Mouse (Mus musculus) kidney, adult 10 weeks (tissue): Measurements from ENCODE around the gene Idh1. TPM values are rescaled to one million over a fixed set of nuclear protein-coding genes. Genes with fewer than 3 reads are reported as not detected.

Experiments used
- polyA plus RNA-seq: library from polyadenylated mRNA; stranded (reverse); fragments of 350-450 nt; fragmentation: Illumina TruSeq; extraction: RNeasy Lipid Tissue Mini Kit (QIAGEN cat#74804); gene quantifications from one replicate; pipeline ENCODE4 v1.2.3, GENCODE M21; 2014; ENCODE audit warnings: low read depth, low replicate concordance

Idh1 gene
- 1,602 TPM for polyA plus RNA-seq

GRCm38 (mm10) chr1:65186287-65187073 is at the start of gene Idh1, which contains the start of gene Pikfyve:
Idh1 (minus strand) TSS chr1:65186500.
Pikfyve (plus strand) TSS chr1:65186683.

DNA sequence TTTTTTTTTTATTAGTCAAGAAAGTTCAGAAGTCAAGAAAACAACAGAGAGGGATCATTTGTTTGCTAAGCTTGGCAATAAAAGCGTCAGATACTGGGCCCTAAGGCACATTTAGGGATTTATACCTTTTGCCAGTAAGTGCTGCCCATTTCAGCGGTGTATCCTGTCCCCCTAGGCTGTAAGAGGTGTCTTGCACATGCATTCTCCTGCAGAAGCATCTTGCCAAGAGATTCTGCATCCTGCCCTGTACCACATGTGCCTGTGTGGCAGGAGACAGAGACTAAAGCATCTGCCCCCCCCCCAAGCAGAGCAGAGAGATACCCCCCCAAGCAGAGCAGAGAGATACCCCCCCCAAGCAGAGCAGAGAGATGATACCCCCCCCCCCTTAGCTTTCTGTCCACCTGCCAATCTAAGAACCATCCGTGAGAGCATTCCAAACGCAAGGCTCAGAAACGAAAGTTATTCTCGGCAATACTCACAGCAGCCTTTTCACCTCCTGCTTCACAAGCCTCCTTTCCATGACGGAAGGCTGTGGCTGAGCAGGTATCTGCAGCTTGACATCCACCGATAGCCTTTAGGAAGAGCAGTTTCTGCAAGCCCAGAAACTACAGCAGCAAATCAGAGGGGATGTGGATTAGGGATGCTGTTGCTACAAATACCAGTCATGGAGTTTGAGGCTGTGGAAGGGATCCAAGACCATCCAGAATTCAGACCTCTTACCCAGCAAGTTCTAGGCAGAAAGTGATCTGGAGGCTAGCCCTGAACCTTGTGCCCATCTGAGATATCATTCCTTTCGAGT is 63.5 kb downstream of the Idh1 start, which contains the start of gene D630023F18Rik:
TSS of gene D630023F18Rik (minus strand) at position 641 of the 799 bp plus-strand sequence.

GRCm38 (mm10) chr1:65119438-65119837 is 66.9 kb downstream of the Idh1 start, which contains the start of gene Gm28845:
Gm28845 (minus strand) TSS chr1:65119558.

Other genes starting within 250 kb of the Idh1 start
- gene Plekhm3, start 229.7 kb downstream of the Idh1 start, polyA plus RNA-seq = 2.0 TPM
- not detected for gene Akr1cl, start 153.7 kb downstream of the Idh1 start, polyA plus RNA-seq
- gene Cryge, start 135.4 kb downstream of the Idh1 start, polyA plus RNA-seq = not detected
- not detected for gene Crygd, start 123.0 kb downstream of the Idh1 start, polyA plus RNA-seq
- not detected for gene Crygc, start 112.8 kb downstream of the Idh1 start, polyA plus RNA-seq
- gene Crygb, start 104.2 kb downstream of the Idh1 start, polyA plus RNA-seq = not detected
- gene Cryga, start 83.1 kb downstream of the Idh1 start, polyA plus RNA-seq = not detected
- not detected for gene Gm28845, start 66.9 kb downstream of the Idh1 start, polyA plus RNA-seq
- 189 TPM for gene D630023F18Rik, start 63.3 kb downstream of the Idh1 start, polyA plus RNA-seq
- 22.3 TPM for gene Pikfyve, start 183 bp upstream of the Idh1 start, polyA plus RNA-seq
- not detected for gene Pth2r, start 95.6 kb upstream of the Idh1 start, polyA plus RNA-seq